Mouse (Mus musculus) liver, adult 2 months (tissue): ENCODE measurements around the gene Maml3. TPM values are rescaled to one million over a fixed set of nuclear protein-coding genes. Genes with fewer than 3 reads are reported as not detected.
A peak's percentile ranks its signal among the peaks of the same experiment; 100 is the strongest.

ENCODE experiments used
- DNase-seq: peaks from one replicate; pipeline ENCODE4 v3.0.0-alpha.2; 2011; ENCODE audit warnings: low read depth, low spot score; ENCODE audit errors: extremely low read depth
- H3K27ac ChIP-seq: fragments of 200-500 bp; replicated peaks from 2 replicates; pipeline ENCODE4 v1.5.1; 2012; ENCODE audit warnings: low read depth, mild to moderate bottlenecking, control low read depth, inconsistent platforms, low read length; ENCODE audit not compliant: insufficient read depth
- H3K27me3 ChIP-seq: fragments of 200-500 bp; 2 replicates; pipeline ENCODE4 v1.6.1; 2012; ENCODE audit warnings: mild to moderate bottlenecking, moderate library complexity, low read length, inconsistent platforms; ENCODE audit not compliant: control insufficient read depth, insufficient read depth
- H3K36me3 ChIP-seq: fragments of 200-500 bp; 2 replicates; pipeline ENCODE4 v1.6.1; 2012; ENCODE audit warnings: low read length, inconsistent platforms; ENCODE audit not compliant: control insufficient read depth, insufficient read depth
- H3K4me1 ChIP-seq: fragments of 200-500 bp; 2 replicates; pipeline ENCODE4 v1.6.1; 2011; ENCODE audit warnings: low read length; ENCODE audit not compliant: control insufficient read depth, insufficient read depth
- H3K4me3 ChIP-seq: fragments of 200-500 bp; 2 replicates; pipeline ENCODE4 v1.5.1; 2011; ENCODE audit warnings: low read depth, mild to moderate bottlenecking, control low read depth, low read length, moderate library complexity; ENCODE audit not compliant: insufficient read depth
- H3K79me2 ChIP-seq: fragments of 200-500 bp; 2 replicates; pipeline ENCODE4 v1.6.1; 2012; ENCODE audit warnings: inconsistent platforms, mild to moderate bottlenecking, low read length, moderate library complexity; ENCODE audit not compliant: control insufficient read depth, insufficient read depth
- H3K9ac ChIP-seq: fragments of 200-500 bp; 2 replicates; pipeline ENCODE4 v1.6.1; 2012; ENCODE audit warnings: low read depth, mild to moderate bottlenecking, control low read depth, inconsistent platforms, low read length
- CTCF ChIP-seq: fragments of 200-500 bp; IDR thresholded peaks from 2 replicates; pipeline ENCODE4 v1.5.1; 2011; ENCODE audit warnings: low read depth, low read length, control low read depth
- POLR2A ChIP-seq: fragments of 200-500 bp; IDR thresholded peaks from 2 replicates; pipeline ENCODE4 v1.6.1; 2011; ENCODE audit warnings: low read length, control low read depth; ENCODE audit not compliant: insufficient read depth; ENCODE audit errors: extremely low read depth
- WGBS: fragments of 180-500 bp; shearing (Covaris S2); methylation state at CpG from one replicate; pipeline ENCODE4 v1.1.7; 2018; 5-methylcytosine and 5-hydroxymethylcytosine counted together
- polyA plus RNA-seq: library from polyadenylated mRNA; depleted of rRNA; stranded (reverse); fragments of >200 nt; gene quantifications from 2 replicates; pipeline ENCODE4 v1.2.3, GENCODE M21; 2012
- total RNA-seq: library from RNA; depleted of rRNA; stranded (reverse); fragments of >200 nt; gene quantifications from 2 replicates; pipeline ENCODE4 v1.2.3, GENCODE M21; 2014

Maml3 gene
- total and polyA plus RNA-seq, 2 experiments, result 0.64 to 0.92 TPM

GRCm38 (mm10) chr3:51757032-51757431 is 347.8 kb downstream of the Maml3 start:
- H3K4me3 ChIP-seq, result no peak overlapping the region
- no peak for TF ChIP-seq POLR2A
- TF ChIP-seq CTCF, result no peak
- 96% methylated on average over 5 of the region's 5 CpGs for WGBS
- no peak overlapping the region for H3K27ac ChIP-seq
- H3K36me3 ChIP-seq, result no peaks in the 10 kb centered on the region
- no peaks in the 10 kb centered on the region for H3K27me3 ChIP-seq
- no peaks in the 10 kb centered on the region for H3K4me1 ChIP-seq
- no peaks in the 10 kb centered on the region for H3K79me2 ChIP-seq
- no peak overlapping the region for H3K9ac ChIP-seq
- DNase-seq, result no peak

GRCm38 (mm10) chr3:51756283-51756682 is 348.6 kb downstream of the Maml3 start:
- WGBS, result 87% methylated on average over 5 of the region's 5 CpGs
- Histone ChIP-seq H3K27me3 (no peaks in the 10 kb centered on the region), H3K9ac (no peak overlapping the region), H3K79me2 (no peaks in the 10 kb centered on the region), H3K4me3 (no peak overlapping the region), H3K27ac (no peak overlapping the region), H3K36me3 (no peaks in the 10 kb centered on the region), H3K4me1 (no peaks in the 10 kb centered on the region)
- no peak for DNase-seq
- TF ChIP-seq CTCF (no peak), POLR2A (no peak)

- no peaks in the 10 kb centered on the region for H3K79me2 ChIP-seq
- H3K9ac ChIP-seq, result no peak overlapping the region
- DNase-seq, result no peak
- no peaks in the 10 kb centered on the region for H3K27me3 ChIP-seq
- 0 out of 2 replicates have a peak overlapping the region, but pooled peaks have one; percentile 12 for H3K27ac ChIP-seq
- no peak overlapping the region for H3K4me3 ChIP-seq
- no peak for TF ChIP-seq POLR2A
- TF ChIP-seq CTCF, result no peak
- H3K36me3 ChIP-seq, result no peaks in the 10 kb centered on the region
- WGBS, result 73% methylated on average over 5 of the region's 5 CpGs
- H3K4me1 ChIP-seq, result peaks cover 7% of the 10 kb centered on the region
Measured at GRCm38 (mm10) chr3:51753262-51753661, 351.6 kb downstream of the Maml3 start.

- Histone ChIP-seq H3K9ac (no peak overlapping the region), H3K79me2 (no peaks in the 10 kb centered on the region), H3K4me3 (no peak overlapping the region), H3K4me1 (peaks cover 9% of the 10 kb centered on the region), H3K36me3 (no peaks in the 10 kb centered on the region), H3K27ac (no peak overlapping the region), H3K27me3 (no peaks in the 10 kb centered on the region)
- DNase-seq, result no peak
- 92% methylated on average over 12 of the region's 12 CpGs for WGBS
- 0 out of 2 replicates have a peak, but pooled peaks have one; percentile 13 for TF ChIP-seq CTCF
- TF ChIP-seq POLR2A, result no peak
Measured at GRCm38 (mm10) chr3:51751440-51751839, 353.4 kb downstream of the Maml3 start.

GRCm38 (mm10) chr3:51749812-51750481 is 354.9 kb downstream of the Maml3 start:
- H3K27me3 ChIP-seq, result no peaks in the 10 kb centered on the region
- H3K4me3 ChIP-seq, result no peak overlapping the region
- TF ChIP-seq POLR2A (no peak), CTCF (no peak)
- H3K27ac ChIP-seq, result peak overlapping the region; percentile 2
- peak; percentile 76 for DNase-seq
- H3K4me1 ChIP-seq, result peaks cover 9% of the 10 kb centered on the region
- H3K9ac ChIP-seq, result no peak overlapping the region
- 54% methylated on average over 8 of the region's 8 CpGs for WGBS
- no peaks in the 10 kb centered on the region for H3K79me2 ChIP-seq
- no peaks in the 10 kb centered on the region for H3K36me3 ChIP-seq

GRCm38 (mm10) chr3:51749421-51749811 is 355.5 kb downstream of the Maml3 start:
- WGBS, result 79% methylated on average over 7 of the region's 7 CpGs
- Histone ChIP-seq H3K4me1 (peaks cover 13% of the 10 kb centered on the region), H3K79me2 (no peaks in the 10 kb centered on the region), H3K27ac (peak overlapping the region; percentile 2; the same call in 1 of the 2 replicates), H3K27me3 (no peaks in the 10 kb centered on the region), H3K9ac (no peak overlapping the region), H3K4me3 (no peak overlapping the region), H3K36me3 (no peaks in the 10 kb centered on the region)
- TF ChIP-seq POLR2A, result no peak
- TF ChIP-seq CTCF, result no peak
- no peak for DNase-seq
